Mouse (Mus musculus) liver, adult 2 months (tissue): ENCODE data around the gene Riox1.

ENCODE experiments used
- CTCF ChIP-seq: fragments of 200-500 bp; IDR thresholded peaks from 2 replicates; pipeline ENCODE4 v1.5.1; 2011; ENCODE audit warnings: low read depth, low read length, control low read depth
- POLR2A ChIP-seq: fragments of 200-500 bp; IDR thresholded peaks from 2 replicates; pipeline ENCODE4 v1.6.1; 2011; ENCODE audit warnings: low read length, control low read depth; ENCODE audit not compliant: insufficient read depth; ENCODE audit errors: extremely low read depth

DNA sequence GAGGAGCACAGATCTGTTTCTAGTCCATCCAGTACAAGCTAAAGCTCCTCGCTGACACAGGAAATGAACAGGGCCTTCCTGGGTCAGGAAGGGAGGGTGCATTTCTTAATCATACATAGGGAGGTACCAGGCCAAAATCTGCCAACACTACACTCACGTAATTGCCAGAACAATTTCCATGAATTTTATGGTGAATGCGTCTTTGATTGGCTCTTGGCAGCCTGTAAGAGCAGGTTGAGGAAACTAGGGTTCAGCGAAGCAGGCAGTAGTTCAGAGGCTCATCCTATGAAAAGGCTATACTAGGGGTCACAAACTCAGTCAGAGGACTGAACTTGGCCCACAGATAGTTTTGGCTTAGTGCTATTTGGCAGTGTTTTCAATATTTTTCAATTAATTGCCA, 10.4 kb upstream of the Riox1 start:
- TF ChIP-seq CTCF (no peak), POLR2A (no peak)
